Mouse (Mus musculus): Measurements from ENCODE around the gene Sh3bp5. TPM values are rescaled to one million over a fixed set of nuclear protein-coding genes. Genes with fewer than 3 reads are reported as not detected.
"Not testable (repeated sequence)": the region's sequence is repeated elsewhere in the genome, so short reads cannot be mapped to it uniquely, and the experiment has no call there.

The Sh3bp5 gene
- polyA plus RNA-seq, 2 experiments: 22.2 to 49.1 TPM

- H3K9ac ChIP-seq (ENCODE audit: low read depth, low read length, severe bottlenecking): no peak overlapping the region
- ATAC-seq (ENCODE audit: low FRiP score, low read depth): no peak
- WGBS: 47% methylated on average over 8 of the region's 8 CpGs
Measured at GRCm38 (mm10) chr14:31464176-31464575, 28.3 kb upstream of the Sh3bp5 start.

GRCm38 (mm10) chr14:31462886-31463285, 27.0 kb upstream of the Sh3bp5 start:
- Histone ChIP-seq H3K27ac (replicated peaks; ENCODE audit: low read depth, low read length) (peak overlapping the region; percentile 43; the same call in 1 of the 2 replicates), H3K4me2 (replicated peaks; ENCODE audit: low read depth, low read length, severe bottlenecking) (no peak overlapping the region), H3K9me3 (ENCODE audit: control insufficient read depth, low read length) (no peaks in the 10 kb centered on the region), H3K4me1 (ENCODE audit: control insufficient read depth, insufficient read depth, low read length) (peaks cover 8% of the 10 kb centered on the region; the same call in 1 of the 2 replicates), H3K36me3 (ENCODE audit: control insufficient read depth, insufficient read depth, low read length) (no peaks in the 10 kb centered on the region), H3K27me3 (ENCODE audit: control insufficient read depth, insufficient read depth, low read length) (no peaks in the 10 kb centered on the region), H3K4me3 (replicated peaks; ENCODE audit: low read length) (no peak overlapping the region), H3K9ac (ENCODE audit: low read depth, low read length, severe bottlenecking) (no peak overlapping the region)
- ATAC-seq (ENCODE audit: low FRiP score, low read depth) (peak; percentile 35; the same call in 1 of the 2 replicates), DNase-seq (ENCODE audit: low spot score) (peak; percentile 23)
- TF ChIP-seq POLR2A (IDR thresholded peaks at IDR 0.05; ENCODE audit: borderline replicate concordance, extremely low read depth, insufficient read depth, insufficient read length): no peak
- 60% methylated on average over 6 of the region's 6 CpGs for WGBS

More at GRCm38 (mm10) chr14:31464176-31464575, 28.3 kb upstream of the Sh3bp5 start:
- no peaks in the 10 kb centered on the region for H3K9me3 ChIP-seq (ENCODE audit: control insufficient read depth, low read length)
- H3K27ac ChIP-seq (replicated peaks; ENCODE audit: low read depth, low read length): no peak overlapping the region
- H3K4me3 ChIP-seq (replicated peaks; ENCODE audit: low read length): no peak overlapping the region
- no peak for TF ChIP-seq POLR2A (IDR thresholded peaks at IDR 0.05; ENCODE audit: borderline replicate concordance, extremely low read depth, insufficient read depth, insufficient read length)
- no peak for DNase-seq (ENCODE audit: low spot score)
- no peaks in the 10 kb centered on the region for H3K36me3 ChIP-seq (ENCODE audit: control insufficient read depth, insufficient read depth, low read length)
- H3K4me2 ChIP-seq (replicated peaks; ENCODE audit: low read depth, low read length, severe bottlenecking): no peak overlapping the region
- no peaks in the 10 kb centered on the region for H3K27me3 ChIP-seq (ENCODE audit: control insufficient read depth, insufficient read depth, low read length)
- 0 out of 2 replicates have a peak, but pooled peaks cover 5% of the 10 kb centered on the region for H3K4me1 ChIP-seq (ENCODE audit: control insufficient read depth, insufficient read depth, low read length)

GRCm38 (mm10) chr14:31462226-31462625, 26.3 kb upstream of the Sh3bp5 start:
- not testable (repeated sequence) for H3K36me3 ChIP-seq (ENCODE audit: control insufficient read depth, insufficient read depth, low read length); H3K4me1 ChIP-seq (ENCODE audit: control insufficient read depth, insufficient read depth, low read length); H3K4me3 ChIP-seq (replicated peaks; ENCODE audit: low read length); H3K9me3 ChIP-seq (ENCODE audit: control insufficient read depth, low read length); H3K27me3 ChIP-seq (ENCODE audit: control insufficient read depth, insufficient read depth, low read length); ATAC-seq (ENCODE audit: low FRiP score, low read depth); DNase-seq (ENCODE audit: low spot score); H3K4me2 ChIP-seq (replicated peaks; ENCODE audit: low read depth, low read length, severe bottlenecking); H3K9ac ChIP-seq (ENCODE audit: low read depth, low read length, severe bottlenecking); H3K27ac ChIP-seq (replicated peaks; ENCODE audit: low read depth, low read length)
- WGBS: 85% methylated on average over 5 of the region's 5 CpGs

GRCm38 (mm10) chr14:31458006-31458405, 22.1 kb upstream of the Sh3bp5 start:
- Histone ChIP-seq H3K4me2 (replicated peaks; ENCODE audit: low read depth, low read length, severe bottlenecking) (no peak overlapping the region), H3K4me3 (replicated peaks; ENCODE audit: low read length) (no peak overlapping the region), H3K27me3 (ENCODE audit: control insufficient read depth, insufficient read depth, low read length) (no peaks in the 10 kb centered on the region), H3K9ac (ENCODE audit: low read depth, low read length, severe bottlenecking) (no peak overlapping the region), H3K4me1 (ENCODE audit: control insufficient read depth, insufficient read depth, low read length) (peaks cover 3% of the 10 kb centered on the region; the same call in 1 of the 2 replicates), H3K9me3 (ENCODE audit: control insufficient read depth, low read length) (no peaks in the 10 kb centered on the region), H3K36me3 (ENCODE audit: control insufficient read depth, insufficient read depth, low read length) (no peaks in the 10 kb centered on the region), H3K27ac (replicated peaks; ENCODE audit: low read depth, low read length) (0 out of 2 replicates have a peak overlapping the region, but pooled peaks have one; percentile 48)
- ATAC-seq (ENCODE audit: low FRiP score, low read depth): no peak
- no peak for TF ChIP-seq POLR2A (IDR thresholded peaks at IDR 0.05; ENCODE audit: borderline replicate concordance, extremely low read depth, insufficient read depth, insufficient read length)
- WGBS: 61% methylated on average over 12 of the region's 12 CpGs
- DNase-seq (ENCODE audit: low spot score): no peak

- no peak for ATAC-seq (ENCODE audit: low FRiP score, low read depth)
Measured at GRCm38 (mm10) chr14:31456064-31456721, 20.3 kb upstream of the Sh3bp5 start.

More at GRCm38 (mm10) chr14:31456064-31456721, 20.3 kb upstream of the Sh3bp5 start:
- 79% methylated on average over 6 of the region's 6 CpGs for WGBS
- no peak overlapping the region for H3K9ac ChIP-seq (ENCODE audit: low read depth, low read length, severe bottlenecking)
- no peaks in the 10 kb centered on the region for H3K9me3 ChIP-seq (ENCODE audit: control insufficient read depth, low read length)
- no peak overlapping the region for H3K4me2 ChIP-seq (replicated peaks; ENCODE audit: low read depth, low read length, severe bottlenecking)
- no peaks in the 10 kb centered on the region for H3K36me3 ChIP-seq (ENCODE audit: control insufficient read depth, insufficient read depth, low read length)
- DNase-seq (ENCODE audit: low spot score): no peak
- TF ChIP-seq POLR2A (IDR thresholded peaks at IDR 0.05; ENCODE audit: borderline replicate concordance, extremely low read depth, insufficient read depth, insufficient read length): no peak
- H3K27me3 ChIP-seq (ENCODE audit: control insufficient read depth, insufficient read depth, low read length): no peaks in the 10 kb centered on the region
- H3K4me1 ChIP-seq (ENCODE audit: control insufficient read depth, insufficient read depth, low read length): peaks cover 3% of the 10 kb centered on the region; the same call in 1 of the 2 replicates
- H3K27ac ChIP-seq (replicated peaks; ENCODE audit: low read depth, low read length): no peak overlapping the region
- H3K4me3 ChIP-seq (replicated peaks; ENCODE audit: low read length): no peak overlapping the region
